Mouse (Mus musculus): ENCODE data around the gene Erc2.

Gene Erc2

GRCm38 (mm10) chr14:28288196-28288595, 666.0 kb downstream of the Erc2 start:
- in situ Hi-C loops (cut with MboI, MseI) = no loop called here

DNA sequence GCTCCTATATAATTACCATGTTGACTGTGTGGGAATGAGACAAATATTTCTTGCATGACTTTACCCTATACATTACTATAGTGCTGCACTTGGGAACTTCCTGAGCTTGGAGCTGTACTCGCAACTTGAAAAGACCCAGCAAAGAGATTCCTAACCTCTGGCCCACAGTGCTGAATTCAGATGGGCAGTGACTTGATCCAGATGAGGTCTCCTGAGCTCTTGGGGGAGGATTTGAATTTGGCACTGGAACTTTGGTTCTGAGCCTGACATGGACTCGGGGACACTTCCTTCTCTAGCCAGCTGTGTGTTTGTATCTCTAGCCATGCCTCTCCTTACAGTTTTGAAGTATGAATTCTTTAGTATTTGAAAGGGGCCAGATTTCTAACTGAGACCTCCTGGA, 666.7 kb downstream of the Erc2 start:
- in situ Hi-C loops (cut with MboI, MseI) = no loop called here

GRCm38 (mm10) chr14:28293921-28294320, 671.7 kb downstream of the Erc2 start:
- in situ Hi-C loops (cut with MboI, MseI) = no loop called here

DNA sequence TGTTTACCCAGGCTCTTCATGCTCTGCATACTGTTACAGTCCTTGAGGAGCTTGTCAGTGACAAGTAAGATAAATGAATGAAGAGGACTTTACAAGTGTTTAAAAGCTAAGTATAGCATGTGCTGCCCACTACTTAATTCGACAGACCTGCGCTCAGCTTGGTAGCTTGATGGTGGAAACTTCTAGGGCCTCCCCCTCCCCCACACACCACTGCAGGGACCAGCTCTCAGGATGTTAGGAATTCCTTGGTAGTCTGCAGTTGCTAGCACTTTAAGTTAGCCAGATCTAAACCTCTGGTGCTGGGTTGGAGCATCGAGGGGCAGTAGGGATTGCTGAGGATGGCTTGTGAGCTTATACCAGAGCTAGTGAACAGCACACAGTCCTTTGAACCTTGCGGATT, 672.9 kb downstream of the Erc2 start:
- in situ Hi-C loops (cut with MboI, MseI) = no loop called here

GRCm38 (mm10) chr14:28300095-28300494, 677.9 kb downstream of the Erc2 start:
- in situ Hi-C loops (cut with MboI, MseI) = no loop called here

- in situ Hi-C loops (cut with MboI, MseI) = no loop called here
Observed at GRCm38 (mm10) chr14:28301251-28301650, 679.0 kb downstream of the Erc2 start.

GRCm38 (mm10) chr14:28304131-28304530, 681.9 kb downstream of the Erc2 start:
- in situ Hi-C loops (cut with MboI, MseI) = no loop called here

DNA sequence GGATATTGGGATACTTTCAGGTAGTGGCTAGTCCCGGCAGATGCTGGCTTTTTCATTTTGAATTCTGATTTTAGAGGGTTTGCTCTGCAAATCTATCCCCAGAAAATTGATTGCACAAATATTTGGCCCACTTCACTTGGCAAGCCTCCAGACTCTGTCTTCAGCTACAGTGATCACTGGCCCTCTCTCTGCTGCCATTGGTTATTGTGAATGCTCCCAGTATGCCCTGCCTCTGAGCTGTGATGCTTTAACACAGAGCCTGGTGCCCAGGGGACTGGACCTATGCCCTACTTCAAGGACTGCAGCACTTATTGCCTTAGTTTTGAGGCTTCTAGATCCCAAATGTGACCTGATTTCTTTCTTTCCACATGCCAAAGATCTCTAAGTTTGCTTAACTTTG, 686.4 kb downstream of the Erc2 start:
- in situ Hi-C loops (cut with MboI, MseI) = no loop called here

- in situ Hi-C loops (cut with MboI, MseI) = no loop called here
Observed at GRCm38 (mm10) chr14:28316851-28317250, 694.6 kb downstream of the Erc2 start.

DNA sequence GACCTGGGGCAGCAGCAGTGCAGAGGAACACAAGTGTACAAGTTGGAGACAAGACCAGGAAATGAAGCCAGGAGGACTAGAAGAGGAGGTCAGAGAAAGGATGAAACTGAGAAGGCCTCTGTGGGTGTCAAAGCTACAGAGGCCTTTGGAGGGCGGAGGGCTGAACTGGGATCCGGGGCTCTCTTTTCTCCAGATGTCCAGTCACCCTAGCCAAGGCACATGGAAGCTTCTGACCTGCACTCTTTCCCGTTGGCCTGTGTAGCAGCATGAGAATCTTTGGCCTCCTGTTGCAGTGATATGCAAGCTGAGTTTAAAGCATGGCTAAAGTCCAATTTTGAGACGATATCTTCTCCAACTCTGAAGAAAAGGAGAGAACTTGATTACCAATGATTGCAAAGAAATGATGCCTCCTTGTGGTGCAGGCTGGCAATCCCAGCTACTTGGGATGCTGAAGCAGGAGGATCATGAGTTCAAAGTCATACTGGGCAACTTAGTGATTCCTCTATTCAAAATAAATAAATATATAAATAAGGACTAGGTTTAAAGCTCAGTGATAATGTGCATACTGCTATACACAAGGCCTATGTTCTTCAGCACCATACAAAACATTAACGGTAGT, 699.8 kb downstream of the Erc2 start:
- in situ Hi-C loops (cut with MboI, MseI) = no loop called here

- in situ Hi-C loops (cut with MboI, MseI) = no loop called here
Observed at GRCm38 (mm10) chr14:28323243-28323642, 701.0 kb downstream of the Erc2 start.

GRCm38 (mm10) chr14:28323727-28324126, 701.5 kb downstream of the Erc2 start:
- in situ Hi-C loops (cut with MboI, MseI) = no loop called here

- in situ Hi-C loops (cut with MboI, MseI) = no loop called here
Observed at GRCm38 (mm10) chr14:28326456-28326855, 704.2 kb downstream of the Erc2 start.

GRCm38 (mm10) chr14:28328512-28328911, 706.3 kb downstream of the Erc2 start:
- in situ Hi-C loops (cut with MboI, MseI) = no loop called here

- in situ Hi-C loops (cut with MboI, MseI) = no loop called here
Observed at GRCm38 (mm10) chr14:28331108-28331507, 708.9 kb downstream of the Erc2 start.

DNA sequence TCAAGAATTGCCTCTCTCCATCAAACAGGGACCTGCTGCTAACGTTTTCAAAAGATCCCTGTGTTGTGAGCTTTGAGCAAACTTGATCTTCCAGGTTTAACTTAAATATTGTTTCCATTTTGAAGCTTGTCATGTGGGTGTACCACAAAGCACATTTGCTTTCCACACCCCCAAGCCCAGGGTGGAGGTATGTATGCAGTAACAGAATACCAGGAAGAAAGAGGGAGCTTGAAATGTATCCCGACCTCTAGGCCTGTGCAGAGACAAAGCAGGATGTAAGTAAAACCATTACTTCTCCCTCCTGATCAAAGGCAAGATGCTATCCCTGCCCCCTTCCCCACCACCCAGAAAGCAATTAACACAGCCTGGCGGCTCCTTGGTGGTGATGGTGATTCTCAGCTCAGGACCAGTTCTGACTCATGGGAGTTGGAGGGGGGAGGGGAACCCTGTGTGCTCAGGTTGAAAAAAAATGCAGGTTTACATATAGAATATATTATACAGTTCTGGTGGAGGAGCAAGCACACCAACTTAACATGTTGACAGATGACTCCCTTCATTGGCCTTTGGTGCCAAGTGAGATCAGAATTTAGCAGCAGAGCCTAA, 710.2 kb downstream of the Erc2 start:
- in situ Hi-C loops (cut with MboI, MseI) = no loop called here

GRCm38 (mm10) chr14:28339146-28339545, 716.9 kb downstream of the Erc2 start:
- in situ Hi-C loops (cut with MboI, MseI) = no loop called here

DNA sequence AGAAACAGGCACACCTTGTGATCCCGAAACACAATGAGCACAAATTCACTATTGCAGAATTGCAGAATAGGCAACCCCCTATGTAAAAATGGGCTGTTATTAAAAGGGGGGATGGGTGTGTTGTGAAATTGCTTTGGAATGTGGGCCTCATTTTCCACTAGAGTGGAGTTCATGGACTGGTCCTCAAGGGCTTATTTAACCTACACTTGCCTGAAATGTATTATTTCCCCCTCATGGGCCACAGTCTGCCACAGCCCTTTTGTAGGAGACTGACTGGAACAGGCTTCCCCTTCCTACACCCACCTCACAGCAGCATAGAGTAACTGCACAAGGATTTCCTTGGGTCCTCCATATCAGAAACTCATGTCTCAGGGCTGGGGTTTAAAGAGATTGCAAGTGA, 726.9 kb downstream of the Erc2 start:
- in situ Hi-C loops (cut with MboI, MseI) = no loop called here

DNA sequence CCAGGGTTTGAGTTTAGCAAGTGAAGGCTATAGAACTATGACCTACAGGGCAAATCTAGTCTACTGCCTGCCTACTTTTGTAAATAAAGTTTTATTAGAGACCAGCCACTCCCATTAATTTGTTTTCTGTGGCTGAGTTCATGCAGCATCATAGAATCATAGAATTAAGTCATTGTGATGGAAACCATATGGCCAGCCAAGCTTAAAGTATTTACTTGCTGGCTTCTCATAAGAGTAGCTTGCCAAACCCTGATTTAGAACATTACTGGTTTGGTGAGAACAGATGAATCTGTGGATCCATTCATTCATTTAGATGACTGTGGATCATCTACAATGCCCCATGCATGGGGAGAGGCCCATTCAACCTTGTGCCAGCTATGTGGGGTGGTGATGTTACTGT, 733.8 kb downstream of the Erc2 start:
- in situ Hi-C loops (cut with MboI, MseI) = no loop called here

- in situ Hi-C loops (cut with MboI, MseI) = no loop called here
Observed at GRCm38 (mm10) chr14:28359502-28359901, 737.3 kb downstream of the Erc2 start.

DNA sequence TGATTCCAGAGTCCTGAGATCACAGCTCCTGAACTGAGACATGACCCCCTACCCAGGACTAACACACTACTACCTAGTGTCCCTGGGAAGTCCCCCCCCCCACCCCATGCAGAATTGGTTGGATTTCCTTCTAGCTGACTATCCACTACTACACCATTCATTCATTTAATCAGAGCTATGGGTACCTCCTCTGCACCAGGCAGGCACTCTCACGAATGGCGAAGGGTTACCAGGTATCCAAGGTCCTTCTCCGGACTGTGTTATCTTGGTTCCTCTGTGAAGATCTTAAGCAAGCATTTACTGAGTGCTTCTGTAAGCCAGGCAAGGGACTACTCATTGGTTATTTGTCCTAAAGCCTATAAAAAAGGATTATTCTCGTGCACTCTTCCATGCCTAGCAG, 737.8 kb downstream of the Erc2 start:
- in situ Hi-C loops (cut with MboI, MseI) = no loop called here

DNA sequence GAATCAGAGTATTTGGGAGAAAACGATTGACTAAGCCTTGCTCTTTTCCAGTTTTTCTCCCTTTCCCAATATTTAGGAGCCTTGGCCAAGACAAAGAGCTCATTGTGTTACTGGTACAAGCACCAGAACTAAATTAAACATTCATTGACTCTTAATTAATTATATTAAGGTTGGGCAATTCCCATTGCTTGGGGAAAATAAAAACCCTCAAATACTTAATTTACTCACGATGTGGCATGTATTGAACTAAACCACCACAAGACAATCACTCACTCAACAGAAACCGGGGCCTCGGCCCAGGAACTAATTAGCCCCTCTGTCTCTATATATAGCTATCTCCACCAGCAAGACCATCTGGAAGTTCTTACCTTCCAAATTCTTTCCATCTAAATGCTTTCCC, 740.1 kb downstream of the Erc2 start:
- in situ Hi-C loops (cut with MboI, MseI) = no loop called here

GRCm38 (mm10) chr14:28370713-28371112, 748.5 kb downstream of the Erc2 start:
- in situ Hi-C loops (cut with MboI, MseI) = no loop called here

- in situ Hi-C loops (cut with MboI, MseI) = no loop called here
Observed at GRCm38 (mm10) chr14:28371651-28372050, 749.4 kb downstream of the Erc2 start.
